Mouse (Mus musculus): ENCODE measurements at regions not wholly inside any gene's neighbourhood (a gene's known extent, or its start where the extent isn't known, plus 50 kb on each side); places are given as distances from the start of the nearest gene placed in this dataset.

- H3K4me1 ChIP-seq (replicated peaks; ENCODE audit: control insufficient read depth, insufficient read depth, low read length), result no peaks in the 10 kb centered on the region
- 58% methylated on average over 2 of the region's 2 CpGs for WGBS
- no peaks in the 10 kb centered on the region for H3K27me3 ChIP-seq (ENCODE audit: control insufficient read depth, insufficient read depth, low read depth, low read length)
- no peaks in the 10 kb centered on the region for H3K36me3 ChIP-seq (ENCODE audit: control insufficient read depth, insufficient read depth, low read length)
- no peak overlapping the region for H3K9ac ChIP-seq (ENCODE audit: low read length)
- H3K4me2 ChIP-seq (ENCODE audit: low read depth, low read length), result no peak overlapping the region
- no peaks in the 10 kb centered on the region for H3K9me3 ChIP-seq (ENCODE audit: control insufficient read depth, low read length)
- no peak for ATAC-seq (ENCODE audit: low read depth)
- H3K27ac ChIP-seq (ENCODE audit: low read length), result no peak overlapping the region
- no peak overlapping the region for H3K4me3 ChIP-seq (ENCODE audit: low read length)
Observed at GRCm38 (mm10) chrX:163151970-163152369, 187.6 kb upstream of the S100g start.

GRCm38 (mm10) chrX:163144475-163144874 is 180.1 kb upstream of the S100g start:
- Histone ChIP-seq H3K4me1 (replicated peaks; ENCODE audit: control insufficient read depth, insufficient read depth, low read length) (no peaks in the 10 kb centered on the region), H3K36me3 (ENCODE audit: control insufficient read depth, insufficient read depth, low read length) (no peaks in the 10 kb centered on the region), H3K9me3 (ENCODE audit: control insufficient read depth, low read length) (no peaks in the 10 kb centered on the region), H3K4me3 (ENCODE audit: low read length) (no peak overlapping the region), H3K4me2 (ENCODE audit: low read depth, low read length) (no peak overlapping the region), H3K27me3 (ENCODE audit: control insufficient read depth, insufficient read depth, low read depth, low read length) (no peaks in the 10 kb centered on the region), H3K9ac (ENCODE audit: low read length) (no peak overlapping the region), H3K27ac (ENCODE audit: low read length) (no peak overlapping the region)
- ATAC-seq (ENCODE audit: low read depth), result no peak
- WGBS, result 55% methylated on average over 3 of the region's 3 CpGs

- Histone ChIP-seq H3K27me3 (ENCODE audit: control insufficient read depth, insufficient read depth, low read depth, low read length) (no peaks in the 10 kb centered on the region), H3K9ac (ENCODE audit: low read length) (no peak overlapping the region), H3K4me2 (ENCODE audit: low read depth, low read length) (no peak overlapping the region), H3K27ac (ENCODE audit: low read length) (no peak overlapping the region), H3K4me1 (replicated peaks; ENCODE audit: control insufficient read depth, insufficient read depth, low read length) (no peaks in the 10 kb centered on the region), H3K36me3 (ENCODE audit: control insufficient read depth, insufficient read depth, low read length) (no peaks in the 10 kb centered on the region), H3K4me3 (ENCODE audit: low read length) (no peak overlapping the region), H3K9me3 (ENCODE audit: control insufficient read depth, low read length) (no peaks in the 10 kb centered on the region)
- 46% methylated on average over 1 of the region's 1 CpGs for WGBS
- no peak for ATAC-seq (ENCODE audit: low read depth)
Observed at GRCm38 (mm10) chrX:163139475-163139874, 175.1 kb upstream of the S100g start.

GRCm38 (mm10) chrX:163128626-163129025 is 164.2 kb upstream of the S100g start:
- H3K9ac ChIP-seq (ENCODE audit: low read length), result no peak overlapping the region
- H3K4me1 ChIP-seq (replicated peaks; ENCODE audit: control insufficient read depth, insufficient read depth, low read length), result no peaks in the 10 kb centered on the region
- WGBS, result 94% methylated on average over 1 of the region's 1 CpGs
- H3K27me3 ChIP-seq (ENCODE audit: control insufficient read depth, insufficient read depth, low read depth, low read length), result peaks cover 3% of the 10 kb centered on the region; the same call in 1 of the 2 replicates
- no peaks in the 10 kb centered on the region for H3K36me3 ChIP-seq (ENCODE audit: control insufficient read depth, insufficient read depth, low read length)
- H3K27ac ChIP-seq (ENCODE audit: low read length), result no peak overlapping the region
- no peaks in the 10 kb centered on the region for H3K9me3 ChIP-seq (ENCODE audit: control insufficient read depth, low read length)
- no peak for ATAC-seq (ENCODE audit: low read depth)
- H3K4me2 ChIP-seq (ENCODE audit: low read depth, low read length), result no peak overlapping the region
- no peak overlapping the region for H3K4me3 ChIP-seq (ENCODE audit: low read length)

- no peaks in the 10 kb centered on the region for H3K4me1 ChIP-seq (replicated peaks; ENCODE audit: control insufficient read depth, insufficient read depth, low read length)
- H3K4me3 ChIP-seq (ENCODE audit: low read length), result no peak overlapping the region
- ATAC-seq (ENCODE audit: low read depth), result no peak
- no peak overlapping the region for H3K27ac ChIP-seq (ENCODE audit: low read length)
- 72% methylated on average over 5 of the region's 5 CpGs for WGBS
- H3K27me3 ChIP-seq (ENCODE audit: control insufficient read depth, insufficient read depth, low read depth, low read length), result no peaks in the 10 kb centered on the region
- H3K9ac ChIP-seq (ENCODE audit: low read length), result no peak overlapping the region
- no peaks in the 10 kb centered on the region for H3K9me3 ChIP-seq (ENCODE audit: control insufficient read depth, low read length)
- H3K36me3 ChIP-seq (ENCODE audit: control insufficient read depth, insufficient read depth, low read length), result no peaks in the 10 kb centered on the region
- H3K4me2 ChIP-seq (ENCODE audit: low read depth, low read length), result no peak overlapping the region
Observed at GRCm38 (mm10) chrX:163117681-163118393, 153.4 kb upstream of the S100g start.

- Histone ChIP-seq H3K27me3 (ENCODE audit: control insufficient read depth, insufficient read depth, low read depth, low read length) (no peaks in the 10 kb centered on the region), H3K36me3 (ENCODE audit: control insufficient read depth, insufficient read depth, low read length) (no peaks in the 10 kb centered on the region), H3K9me3 (ENCODE audit: control insufficient read depth, low read length) (no peaks in the 10 kb centered on the region), H3K9ac (ENCODE audit: low read length) (no peak overlapping the region), H3K27ac (ENCODE audit: low read length) (no peak overlapping the region), H3K4me2 (ENCODE audit: low read depth, low read length) (no peak overlapping the region), H3K4me3 (ENCODE audit: low read length) (no peak overlapping the region), H3K4me1 (replicated peaks; ENCODE audit: control insufficient read depth, insufficient read depth, low read length) (no peaks in the 10 kb centered on the region)
- 63% methylated on average over 1 of the region's 1 CpGs for WGBS
- ATAC-seq (ENCODE audit: low read depth), result no peak
Observed at GRCm38 (mm10) chrX:163117237-163117636, 152.8 kb upstream of the S100g start.

- no peak overlapping the region for H3K4me3 ChIP-seq (ENCODE audit: low read length)
- H3K27me3 ChIP-seq (ENCODE audit: control insufficient read depth, insufficient read depth, low read depth, low read length), result no peaks in the 10 kb centered on the region
Observed at GRCm38 (mm10) chrX:163095026-163095765, 130.8 kb upstream of the S100g start.

More at GRCm38 (mm10) chrX:163095026-163095765, 130.8 kb upstream of the S100g start:
- ATAC-seq (ENCODE audit: low read depth), result no peak
- Histone ChIP-seq H3K36me3 (ENCODE audit: control insufficient read depth, insufficient read depth, low read length) (no peaks in the 10 kb centered on the region), H3K4me2 (ENCODE audit: low read depth, low read length) (no peak overlapping the region), H3K4me1 (replicated peaks; ENCODE audit: control insufficient read depth, insufficient read depth, low read length) (no peaks in the 10 kb centered on the region), H3K9ac (ENCODE audit: low read length) (no peak overlapping the region), H3K9me3 (ENCODE audit: control insufficient read depth, low read length) (no peaks in the 10 kb centered on the region), H3K27ac (ENCODE audit: low read length) (no peak overlapping the region)
- WGBS, result 80% methylated on average over 4 of the region's 4 CpGs
